Mouse (Mus musculus) liver, adult 2 months (tissue): ENCODE results near the gene Reep3.

ENCODE experiments used
- CTCF ChIP-seq: fragments of 200-500 bp; IDR thresholded peaks from 2 replicates; pipeline ENCODE4 v1.5.1; 2011; ENCODE audit warnings: low read depth, low read length, control low read depth
- POLR2A ChIP-seq: fragments of 200-500 bp; IDR thresholded peaks from 2 replicates; pipeline ENCODE4 v1.6.1; 2011; ENCODE audit warnings: low read length, control low read depth; ENCODE audit not compliant: insufficient read depth; ENCODE audit errors: extremely low read depth

- TF ChIP-seq CTCF = no peak
- TF ChIP-seq POLR2A = no peak
Observed at GRCm38 (mm10) chr10:67036141-67036540, 60.6 kb downstream of the Reep3 start.
